Mouse (Mus musculus) megakaryocyte progenitor cell, adult 5-6 weeks (primary cell): ENCODE data around the gene Rpusd4. TPM values are rescaled to one million over a fixed set of nuclear protein-coding genes. Genes with fewer than 3 reads are reported as not detected.

Experiments used
- ATAC-seq: replicated peaks from 2 replicates; pipeline ENCODE4 v1.8.0; 2016; ENCODE audit warnings: mild to moderate bottlenecking, moderate TSS enrichment, inconsistent platforms; ENCODE audit not compliant: poor library complexity
- total RNA-seq, 2 experiments: library from RNA; stranded (forward) in 1 of 2; stranded (reverse) in 1 of 2; fragments of 157-497, 149-512 nt in 1 of 2; fragments of 200-1000 nt in 1 of 2; gene quantifications; 2 replicates each; pipeline versions ENCODE4 v1.2.3 to v1.2.4; 2015 to 2017

Gene Rpusd4
- total RNA-seq, 2 experiments from 2014 or later = 19.9 to 22.6 TPM

DNA sequence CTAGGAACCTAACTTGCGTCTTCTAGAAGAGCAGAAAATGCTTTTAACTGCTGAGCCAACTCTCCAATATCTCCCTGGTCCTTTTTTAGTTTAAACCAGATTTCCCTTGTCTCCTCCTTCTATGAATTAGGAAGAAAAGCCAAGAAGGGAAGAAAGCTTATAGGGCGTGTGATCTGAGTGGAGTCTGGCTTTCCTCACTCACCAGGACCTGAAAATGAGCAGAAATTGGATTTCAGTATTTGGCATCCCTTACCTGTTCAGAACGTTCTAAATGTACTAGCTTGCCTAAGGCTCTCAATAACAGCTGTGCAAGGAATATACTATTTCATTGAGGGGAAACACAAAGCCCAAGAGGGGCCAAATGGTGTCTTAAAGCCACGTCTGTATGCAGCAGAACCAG, 16.7 kb downstream of the Rpusd4 start:
- ATAC-seq = no peak

DNA sequence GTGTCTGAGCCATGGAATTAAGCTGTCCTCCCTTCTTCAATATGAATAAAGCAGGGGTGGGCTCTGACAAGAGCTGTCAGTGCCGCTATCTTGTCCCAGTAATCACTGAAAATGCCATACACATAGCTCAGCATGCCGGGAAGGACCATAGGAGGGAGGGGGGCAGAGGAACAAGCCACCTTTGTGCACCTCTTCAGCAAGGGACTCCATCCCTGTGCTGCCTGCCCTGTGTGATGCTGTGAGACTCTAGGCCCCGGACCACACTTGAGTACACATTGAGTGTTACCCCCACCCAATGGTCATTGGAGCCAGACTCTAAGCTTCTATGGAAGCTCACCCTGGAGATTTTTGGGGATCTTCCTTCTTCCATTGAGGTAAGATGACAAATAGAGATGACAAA, 18.7 kb downstream of the Rpusd4 start:
- no peak for ATAC-seq

DNA sequence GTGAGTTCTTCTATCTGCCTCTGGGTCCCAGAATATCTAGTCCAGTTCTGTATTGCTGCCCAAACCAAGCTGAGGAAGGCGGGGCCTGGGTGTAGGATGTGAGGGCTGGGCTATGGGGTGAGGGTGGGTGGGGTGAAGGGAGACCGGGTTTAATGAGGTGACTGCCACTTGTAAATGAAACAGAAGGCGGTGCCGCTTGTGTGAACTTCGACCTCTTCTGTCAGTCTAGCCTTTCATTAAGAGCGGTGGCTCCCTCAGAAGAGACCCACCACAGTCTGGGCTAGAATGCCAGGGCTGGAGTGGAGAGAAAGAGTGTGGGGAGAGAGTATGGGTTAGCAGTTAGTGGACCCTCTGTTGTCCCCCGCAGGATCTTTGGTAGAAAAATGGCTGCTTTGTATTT, 22.3 kb downstream of the Rpusd4 start:
- ATAC-seq = no peak

DNA sequence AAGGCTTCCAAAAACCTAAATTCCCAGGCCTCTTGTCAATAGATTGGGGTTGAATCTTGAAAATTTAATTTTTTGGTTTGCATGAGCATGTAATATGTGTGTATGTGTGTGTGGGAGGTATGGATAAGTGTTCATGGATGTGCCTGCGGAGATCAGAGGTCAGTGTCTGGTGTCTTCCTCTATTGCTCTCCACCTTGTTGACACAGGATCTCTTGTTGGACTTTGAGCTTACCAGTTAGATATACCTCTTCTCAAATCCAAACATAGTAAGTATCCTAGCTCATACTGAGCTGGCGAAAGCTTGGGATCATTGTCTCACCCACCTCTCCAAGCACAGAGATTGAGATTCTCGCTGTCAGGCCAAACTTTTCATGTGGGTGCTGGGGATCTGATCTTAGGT, 22.8 kb downstream of the Rpusd4 start:
- no peak for ATAC-seq

DNA sequence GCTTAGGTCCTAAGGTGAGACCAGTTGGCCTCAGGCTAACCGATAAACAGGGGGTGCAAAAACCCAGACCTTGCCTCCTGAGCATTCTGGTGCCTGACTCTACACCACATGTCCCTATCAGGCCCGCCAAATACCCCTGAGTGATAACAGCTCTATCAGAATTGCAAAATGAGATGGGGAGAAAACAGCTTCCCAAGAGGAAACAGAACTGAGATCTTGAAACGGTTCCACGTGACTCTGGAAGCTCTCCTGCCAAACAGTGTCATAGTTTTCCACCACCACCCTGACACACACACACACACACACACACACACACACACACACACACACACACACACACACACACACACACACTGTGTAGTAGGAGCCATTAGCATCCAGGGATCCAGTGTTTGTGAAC, 23.3 kb downstream of the Rpusd4 start:
- ATAC-seq = no peak

DNA sequence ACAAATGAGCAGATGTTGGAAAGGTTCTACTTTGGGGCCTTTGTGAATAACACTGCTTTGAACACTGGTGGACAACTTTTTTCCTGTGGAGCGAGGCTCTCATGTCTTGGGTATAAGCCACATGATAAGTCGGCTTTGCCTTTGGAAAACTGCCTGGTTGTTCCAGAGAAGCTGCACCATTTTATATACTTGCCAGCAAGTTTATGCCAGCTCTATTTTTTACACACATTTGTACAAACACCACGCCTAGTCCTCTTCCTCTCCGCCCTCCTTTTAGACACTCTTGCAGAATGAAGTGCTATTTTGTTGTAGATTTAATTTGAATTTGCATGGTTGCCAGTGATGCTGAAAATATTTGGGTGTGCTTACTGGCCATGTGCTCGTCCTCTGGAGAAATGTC, 25.8 kb downstream of the Rpusd4 start:
- no peak for ATAC-seq

DNA sequence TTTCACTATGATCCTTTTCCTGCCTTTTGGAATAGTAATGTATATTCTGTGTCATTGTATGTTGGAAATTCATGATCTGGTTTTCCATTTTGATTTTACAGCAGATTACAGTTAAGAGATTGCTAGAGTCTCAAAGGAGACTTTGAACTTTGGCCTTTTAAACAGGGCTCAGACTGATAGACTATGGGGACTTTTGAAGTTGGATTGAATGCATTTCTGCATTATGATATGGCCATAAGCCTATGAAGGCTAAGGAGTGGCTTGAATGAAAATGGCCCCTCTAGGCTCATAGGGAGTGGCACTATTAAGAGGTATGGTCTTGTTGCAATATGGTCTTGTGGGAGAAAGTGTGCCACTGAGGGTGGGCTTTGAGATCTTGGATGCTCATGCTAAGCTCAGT, 30.1 kb downstream of the Rpusd4 start:
- no peak for ATAC-seq

DNA sequence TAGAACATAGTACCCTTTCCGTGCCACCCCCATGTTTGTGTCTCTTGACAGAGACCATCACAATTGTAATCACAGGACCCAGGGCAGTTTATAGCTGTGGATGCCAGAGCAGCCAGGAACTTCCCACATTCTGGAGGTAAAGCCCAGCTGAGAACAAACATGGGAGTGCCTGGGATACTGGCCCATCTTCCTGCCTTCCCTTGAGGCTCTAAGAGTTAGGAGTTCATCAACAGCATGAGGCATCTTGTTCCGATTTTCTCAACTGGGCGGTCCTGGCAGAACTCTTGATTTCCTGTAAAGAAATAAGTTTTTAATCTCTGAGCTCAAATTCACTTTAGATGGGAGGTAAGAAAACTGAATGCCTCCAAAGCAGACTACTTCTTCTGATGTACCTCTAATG, 34.5 kb downstream of the Rpusd4 start:
- ATAC-seq = no peak

DNA sequence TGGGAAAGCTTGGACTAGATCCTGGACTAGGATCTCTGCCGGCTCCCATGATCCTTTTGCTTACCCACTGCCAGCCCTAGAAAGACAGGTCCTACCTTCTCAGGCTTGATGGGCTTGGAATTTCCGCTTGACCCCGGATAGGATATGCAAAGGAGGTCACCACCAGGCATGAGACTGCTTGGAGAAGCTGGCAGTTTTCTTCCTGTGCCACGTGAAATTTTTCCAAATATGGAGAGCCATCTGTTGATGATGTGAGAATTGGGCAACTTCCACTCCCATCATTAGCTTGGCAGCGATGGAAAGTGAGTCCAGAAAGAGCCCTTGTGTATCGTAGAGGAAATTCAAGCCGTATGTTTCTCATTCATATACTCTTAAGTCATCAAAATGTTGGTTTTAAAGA, 39.8 kb downstream of the Rpusd4 start:
- no peak for ATAC-seq

DNA sequence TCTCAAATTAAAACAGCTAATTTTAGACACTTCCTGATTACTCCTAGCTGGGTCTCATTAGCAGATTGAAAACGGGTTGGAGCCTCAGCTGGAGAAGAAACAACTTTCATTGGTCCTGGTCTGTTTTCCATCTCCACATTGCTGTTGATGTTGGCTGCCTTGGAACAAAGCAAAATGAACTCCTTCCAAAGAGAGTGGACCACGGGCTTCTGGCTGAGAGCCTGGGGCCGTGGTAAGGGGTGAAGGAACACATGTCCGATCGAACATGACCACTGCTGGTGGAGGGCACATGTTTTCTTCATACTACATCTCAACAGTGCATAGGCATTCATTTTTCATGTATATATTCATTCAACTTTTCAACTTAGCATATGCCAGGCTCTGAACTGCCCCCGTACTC, 42.7 kb downstream of the Rpusd4 start:
- ATAC-seq = no peak

DNA sequence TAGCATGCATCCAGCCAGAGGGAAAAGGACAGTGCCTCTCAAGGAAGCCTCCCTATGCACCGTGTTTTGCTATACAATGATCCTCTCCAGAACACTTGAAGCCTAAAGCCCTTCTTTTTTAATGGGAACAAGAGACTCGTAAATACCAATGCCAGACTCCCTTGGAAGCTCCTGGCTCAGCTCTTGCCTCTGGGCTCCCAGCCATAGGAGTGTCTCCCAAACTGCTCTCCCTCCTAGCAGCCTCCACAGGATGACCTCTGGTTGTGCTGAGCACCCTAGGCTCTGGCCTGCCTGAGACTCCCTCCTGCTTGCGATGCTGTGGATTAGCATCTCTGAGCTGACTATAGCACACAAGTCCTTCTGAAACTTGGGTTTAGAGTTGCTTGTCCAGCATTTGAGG, 44.9 kb downstream of the Rpusd4 start:
- ATAC-seq = no peak

DNA sequence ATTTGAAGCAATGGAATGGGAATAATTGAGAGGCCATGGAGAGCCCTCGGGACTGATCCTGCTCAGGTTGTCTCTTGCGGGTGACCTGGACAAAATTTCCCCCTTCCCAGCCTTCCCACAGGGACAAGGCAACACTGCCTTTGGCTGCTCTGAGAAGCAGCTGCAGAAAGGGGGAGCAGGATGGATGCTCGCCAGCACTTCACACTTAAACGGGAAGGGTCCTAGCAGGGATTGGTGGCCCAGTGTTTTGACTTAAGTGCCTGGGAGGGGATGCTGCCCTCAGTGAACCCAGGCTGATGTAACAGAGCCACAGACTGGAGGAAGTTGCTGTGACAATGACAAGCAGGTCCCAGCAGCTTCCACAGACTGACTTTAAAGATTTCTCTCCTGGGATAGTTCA, 45.9 kb downstream of the Rpusd4 start:
- ATAC-seq = no peak

DNA sequence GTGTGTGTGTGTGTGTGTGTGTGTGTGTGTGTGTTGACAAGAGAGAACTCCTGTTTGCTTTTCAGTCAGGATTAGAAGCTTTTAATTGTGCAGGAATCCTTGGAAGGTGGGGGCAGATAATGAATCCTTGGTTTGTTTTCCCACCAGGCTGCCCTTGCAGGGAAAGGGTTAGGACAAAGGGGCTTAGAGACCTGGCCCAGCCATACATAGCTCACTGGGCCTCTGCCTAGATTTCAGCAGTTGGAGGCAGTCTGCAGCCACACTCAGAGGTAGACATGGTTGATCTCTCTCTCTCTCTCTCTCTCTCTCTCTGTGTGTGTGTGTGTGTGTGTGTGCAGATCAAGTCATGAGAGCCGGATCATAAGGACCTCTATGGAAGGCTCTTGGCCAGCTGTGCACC, 46.6 kb downstream of the Rpusd4 start:
- ATAC-seq = no peak

DNA sequence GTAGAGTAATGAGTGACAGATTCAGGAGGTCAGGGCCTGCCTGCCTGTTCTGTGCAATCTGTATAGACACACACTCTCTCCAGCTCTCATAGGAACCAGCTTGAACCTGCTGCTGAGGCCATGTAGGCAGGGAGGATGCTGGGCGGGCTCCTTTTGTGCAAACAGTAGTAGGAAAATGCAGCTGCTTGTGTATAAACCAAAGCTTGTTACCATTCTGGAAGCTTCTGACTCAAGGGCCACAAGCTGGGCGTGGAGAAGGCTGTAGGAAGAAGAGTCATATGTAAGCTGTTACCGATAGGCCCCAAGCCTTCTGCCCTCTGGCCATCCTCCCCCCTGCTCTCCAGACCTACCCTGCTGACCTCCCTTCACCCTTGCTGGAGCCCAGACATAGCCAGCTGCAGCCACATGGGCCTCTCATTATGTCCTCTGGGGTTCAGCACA, 49.1 kb downstream of the Rpusd4 start:
- ATAC-seq = no peak

DNA sequence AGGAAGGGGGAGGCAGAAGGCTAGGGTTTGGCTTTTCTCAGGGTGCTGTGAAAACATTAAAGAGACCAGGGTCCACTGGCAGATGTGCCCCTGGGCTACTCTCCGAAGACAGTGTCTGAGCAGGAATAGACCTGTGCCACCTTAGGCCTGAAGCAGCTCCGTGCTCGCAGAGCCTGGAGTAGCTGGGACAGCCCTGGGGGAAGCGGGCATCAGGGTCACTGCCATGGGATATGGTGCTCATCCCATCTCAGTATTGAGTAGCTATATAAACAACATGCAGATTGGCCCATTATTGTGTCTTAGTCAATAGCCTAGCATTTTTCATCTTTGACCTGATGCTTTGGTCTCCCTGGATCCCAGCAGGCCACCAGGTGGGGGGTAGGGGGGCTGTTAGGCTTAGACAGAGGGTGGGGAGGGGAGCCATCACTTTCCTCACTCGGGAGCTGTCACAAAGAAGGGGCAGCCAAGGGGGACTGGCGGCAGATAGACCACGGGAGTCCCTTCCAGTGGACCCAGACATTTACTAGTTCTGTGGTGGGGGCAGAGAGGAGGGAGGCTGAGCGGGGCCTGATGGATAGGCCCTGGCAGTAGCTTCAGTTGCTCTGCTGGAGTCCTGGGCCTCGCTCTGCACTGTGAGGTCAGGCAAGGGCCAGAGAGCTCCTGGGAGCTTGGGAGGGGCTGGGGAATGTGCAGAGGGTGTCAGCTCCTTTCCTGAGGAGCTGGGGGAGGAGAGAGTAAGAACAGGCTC, 49.7 kb downstream of the Rpusd4 start:
- no peak for ATAC-seq

DNA sequence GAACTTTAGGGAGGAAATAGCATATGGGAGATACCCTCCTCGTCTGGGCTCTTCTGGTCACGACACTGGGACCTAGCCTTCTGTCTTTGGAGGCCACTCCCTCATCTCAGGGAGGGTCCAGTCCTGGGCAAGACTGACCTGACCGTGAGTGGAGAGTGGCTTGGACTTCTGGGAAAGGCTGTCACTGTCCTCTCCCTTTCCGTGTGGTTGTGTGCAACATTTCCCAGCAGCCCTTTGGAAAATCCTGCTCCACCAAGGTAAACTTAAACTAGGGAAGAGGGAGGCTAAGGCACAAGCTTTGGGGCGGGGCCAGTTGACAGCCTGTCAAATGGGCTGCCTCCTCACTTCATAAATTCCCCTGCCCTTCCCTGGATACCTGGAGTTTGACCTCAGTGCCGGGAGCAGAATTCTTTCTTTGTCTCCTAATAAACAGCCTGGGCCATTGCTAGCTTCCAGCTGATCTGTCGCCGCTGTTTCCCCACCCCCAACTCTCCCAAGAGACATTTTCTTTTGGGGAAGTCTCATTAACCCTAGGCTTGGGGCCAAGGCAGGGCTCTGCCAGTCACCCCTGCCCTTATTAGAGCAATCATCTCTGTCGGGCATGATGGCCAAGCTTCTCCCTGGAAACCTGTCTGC, 51.0 kb downstream of the Rpusd4 start:
- no peak for ATAC-seq

DNA sequence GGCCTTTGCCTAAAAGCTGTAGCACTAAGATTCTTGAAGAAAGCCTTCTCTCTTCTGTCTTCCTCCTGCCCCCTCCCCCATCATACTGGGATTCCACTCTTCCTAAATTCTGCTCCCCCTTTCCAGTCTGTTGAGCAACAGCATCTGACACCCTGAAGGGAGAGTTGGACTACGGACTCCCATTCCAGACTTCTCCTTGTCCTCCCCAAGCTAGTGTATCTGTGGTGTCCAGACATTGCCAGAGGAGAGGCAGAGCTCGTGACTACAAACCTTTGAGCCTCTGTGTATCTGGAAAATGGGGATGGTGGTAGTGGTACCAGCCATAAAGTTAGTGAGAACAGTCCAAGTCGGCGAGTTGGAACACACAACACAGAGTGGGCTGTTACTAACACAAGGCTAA, 52.6 kb downstream of the Rpusd4 start:
- ATAC-seq = no peak

DNA sequence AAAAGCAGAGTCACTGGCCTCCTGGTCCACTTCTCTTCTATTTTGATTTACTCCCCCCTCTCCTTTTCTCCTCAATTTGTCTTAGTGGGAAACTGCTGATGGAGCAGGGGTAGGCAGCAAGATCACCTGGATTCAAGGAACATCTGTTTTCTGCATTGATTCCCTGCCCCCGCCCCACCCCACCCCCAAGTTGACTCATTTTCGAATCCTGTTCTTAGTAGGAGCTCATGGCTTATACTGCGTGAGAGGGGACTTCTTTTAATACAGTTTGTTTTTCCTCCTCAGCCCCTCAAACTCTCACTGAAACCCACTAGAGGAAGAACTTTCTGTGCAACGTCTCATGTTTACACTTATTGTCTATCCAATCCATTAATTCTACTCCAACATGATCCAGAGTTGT, 56.3 kb downstream of the Rpusd4 start:
- no peak for ATAC-seq

DNA sequence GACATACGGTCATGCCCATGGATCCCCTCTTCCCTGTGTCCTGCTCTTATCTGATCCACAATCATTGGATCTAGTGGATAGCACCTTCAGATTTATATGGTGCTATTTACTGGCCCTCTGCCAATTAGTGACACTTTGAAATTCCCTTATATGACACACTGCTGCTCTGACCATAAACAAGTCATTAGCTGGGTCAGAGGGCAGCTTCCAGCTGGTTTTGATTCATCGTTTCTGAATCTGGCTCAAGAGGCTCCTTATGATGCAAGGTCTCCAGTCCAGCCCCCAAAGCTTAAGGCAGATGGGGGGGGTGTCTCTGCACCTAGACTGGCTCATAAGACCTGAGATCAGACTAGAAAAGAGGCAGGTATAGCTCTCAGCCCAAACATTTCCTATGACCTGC, 56.9 kb downstream of the Rpusd4 start:
- no peak for ATAC-seq

DNA sequence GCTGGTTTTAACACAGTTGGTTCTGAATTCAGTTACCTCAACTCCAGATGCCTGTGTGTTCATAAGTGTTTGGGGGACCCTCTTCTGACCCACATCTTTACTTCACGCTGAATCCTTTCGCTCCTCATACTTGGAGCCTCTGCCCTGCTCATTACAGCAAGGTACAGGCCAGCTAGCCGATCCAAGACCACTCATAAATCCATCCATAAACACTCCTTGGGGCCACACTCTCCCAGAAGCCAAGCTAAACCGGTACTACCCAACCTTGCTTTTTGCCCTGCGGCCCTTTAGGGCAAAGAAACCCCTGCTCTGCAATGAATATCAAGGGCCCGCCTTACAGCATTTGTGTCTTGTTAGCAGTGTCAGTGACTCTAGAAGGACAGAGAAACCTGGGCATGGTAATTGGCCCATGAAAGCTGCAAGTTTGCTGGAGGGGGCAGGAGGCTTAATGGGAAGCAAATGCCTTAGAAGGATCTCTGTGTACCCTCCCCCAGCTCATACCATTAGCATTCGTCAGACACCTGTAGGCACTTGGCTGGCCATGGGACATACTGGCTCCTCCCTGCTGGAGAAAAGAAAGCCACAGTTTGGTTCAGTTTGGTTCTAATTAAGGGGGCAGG, 59.1 kb downstream of the Rpusd4 start:
- ATAC-seq = no peak
